Mouse (Mus musculus) lung, adult 18-20 months (tissue): ENCODE measurements around the gene Mns1.
A peak's percentile ranks its signal among the peaks of the same experiment; 100 is the strongest.
"Not testable (repeated sequence)": the region's sequence is repeated elsewhere in the genome, so short reads cannot be mapped to it uniquely, and the experiment has no call there.

ENCODE experiments used
- DNase-seq, 2 experiments: peaks; one replicate each; pipeline ENCODE4 v3.0.0; 2022; ENCODE audit warnings: mixed read lengths in 2 of 2

The Mns1 gene

GRCm38 (mm10) chr9:72437822-72438701, at the start of gene Mns1:
Gene Mns1, plus strand, starts transcription at chr9:72438011.
- peak; percentile 94 for DNase-seq

- no peak for DNase-seq
Observed at GRCm38 (mm10) chr9:72388934-72389333, 48.9 kb upstream of the Mns1 start.

GRCm38 (mm10) chr9:72389431-72390002, 48.3 kb upstream of the Mns1 start:
- no peak for DNase-seq

GRCm38 (mm10) chr9:72390321-72391077, 47.3 kb upstream of the Mns1 start:
- DNase-seq, result no peak

- DNase-seq, result no peak
Observed at GRCm38 (mm10) chr9:72392686-72393085, 45.1 kb upstream of the Mns1 start.

- DNase-seq, result no peak
Observed at GRCm38 (mm10) chr9:72393238-72393637, 44.6 kb upstream of the Mns1 start.

GRCm38 (mm10) chr9:72393869-72394341, 43.9 kb upstream of the Mns1 start:
- DNase-seq, result no peak

- no peak for DNase-seq
Observed at GRCm38 (mm10) chr9:72400121-72400520, 37.7 kb upstream of the Mns1 start.

- DNase-seq, result not testable (repeated sequence)
Observed at GRCm38 (mm10) chr9:72401769-72402168, 36.0 kb upstream of the Mns1 start.

- no peak for DNase-seq
Observed at GRCm38 (mm10) chr9:72403421-72403820, 34.4 kb upstream of the Mns1 start.

GRCm38 (mm10) chr9:72404446-72404845, 33.4 kb upstream of the Mns1 start:
- no peak for DNase-seq

GRCm38 (mm10) chr9:72404934-72405333, 32.9 kb upstream of the Mns1 start:
- no peak for DNase-seq

GRCm38 (mm10) chr9:72405882-72406638, 31.8 kb upstream of the Mns1 start:
- DNase-seq, result no peak

- DNase-seq, result peak; percentile 59 to 67
Observed at GRCm38 (mm10) chr9:72408131-72408586, 29.7 kb upstream of the Mns1 start.

- DNase-seq, result no peak
Observed at GRCm38 (mm10) chr9:72409381-72410225, 28.2 kb upstream of the Mns1 start.

- no peak for DNase-seq
Observed at GRCm38 (mm10) chr9:72411746-72412145, 26.1 kb upstream of the Mns1 start.

- no peak for DNase-seq
Observed at GRCm38 (mm10) chr9:72418443-72418842, 19.4 kb upstream of the Mns1 start.

GRCm38 (mm10) chr9:72420490-72420889, 17.3 kb upstream of the Mns1 start:
- DNase-seq, result no peak

GRCm38 (mm10) chr9:72422284-72422683, 15.5 kb upstream of the Mns1 start:
- DNase-seq, result no peak

GRCm38 (mm10) chr9:72422753-72423152, 15.1 kb upstream of the Mns1 start:
- no peak for DNase-seq

GRCm38 (mm10) chr9:72425300-72425850, 12.4 kb upstream of the Mns1 start:
- DNase-seq, result no peak
